Mouse (Mus musculus) embryonic stem cell, embryonic (primary cell): ENCODE measurements around the gene Dhx29.

Source experiments
- CTCF ChIA-PET, 4 experiments: fragments of 300-600 bp in 2 of 4; fragments of 350-600 bp in 2 of 4; sonication (Branson Sonifier 250); formaldehyde crosslinking; loops; one replicate each; lab custom pipeline; 2022; ENCODE audit warnings: inconsistent platforms in 2 of 4; lab: Charles Lee
- POLR2A ChIA-PET, 4 experiments: fragments of 300-600 bp in 2 of 4; fragments of 350-600 bp in 2 of 4; sonication (Branson Sonifier 250); formaldehyde crosslinking; loops; one replicate each; lab custom pipeline; 2022; ENCODE audit warnings: antibody characterized with exemption in 4 of 4, inconsistent platforms in 1 of 4; lab: Charles Lee

Dhx29 gene

GRCm38 (mm10) chr13:112963081-112963480, 35.8 kb downstream of the Dhx29 start:
- POLR2A ChIA-PET, result interaction anchor here in 1 of 4 experiments (1.2 kb wide), 1 partner anchor 25 kb away, joined by 3 read pairs; the partner anchor contains the start of gene Ccno

GRCm38 (mm10) chr13:112964421-112964820, 37.2 kb downstream of the Dhx29 start:
- POLR2A ChIA-PET, result interaction anchor here in 3 of 4 experiments (0.8 to 1.3 kb wide), 3 partner anchors 17 to 25 kb away, joined by 3 read pairs; partner anchors contain the start of gene Ccno (in 1 of the 3)
- CTCF ChIA-PET, result interaction anchor here in 1 of 4 experiments (0.7 kb wide), 1 partner anchor 37 kb away, joined by 3 read pairs; the partner anchor contains the start of genes Dhx29 and Mtrex

More at GRCm38 (mm10) chr13:112963081-112963480, 35.8 kb downstream of the Dhx29 start:
- CTCF ChIA-PET, result interaction anchor here in 1 of 4 experiments (0.7 kb wide), 1 partner anchor 474 kb away, joined by 3 read pairs; no protein-coding TSS in a partner anchor

- CTCF ChIA-PET, result no interaction called here
Measured at GRCm38 (mm10) chr13:112967267-112967666, 40.0 kb downstream of the Dhx29 start.

GRCm38 (mm10) chr13:112976720-112977119, 49.5 kb downstream of the Dhx29 start:
- ChIA-PET CTCF (interaction anchor here in 2 of 4 experiments (0.5 to 0.6 kb wide), 2 partner anchors 643 to 1431 kb away, joined by 3 to 4 read pairs; no protein-coding TSS in a partner anchor), POLR2A (interaction anchor here in 1 of 4 experiments (1.2 to 2.6 kb wide), 2 partner anchors 9 to 11 kb away, joined by 3 to 12 read pairs; partner anchors contain the start of gene Ccno)

More at GRCm38 (mm10) chr13:112967267-112967666, 40.0 kb downstream of the Dhx29 start:
- POLR2A ChIA-PET, result interaction anchor here in 1 of 4 experiments (0.8 kb wide), 1 partner anchor 40 kb away, joined by 4 read pairs; the partner anchor contains the start of genes Dhx29 and Mtrex

- CTCF ChIA-PET, result interaction anchor here in 3 of 4 experiments (0.6 to 1.5 kb wide), 8 partner anchors 8 to 969 kb away, joined by 3 to 9 read pairs (median 4); partner anchors contain the start of gene Mcidas (in 1 of the 3)
Measured at GRCm38 (mm10) chr13:112985605-112986450, 58.6 kb downstream of the Dhx29 start.

GRCm38 (mm10) chr13:112986451-112986950, 59.2 kb downstream of the Dhx29 start:
- ChIA-PET POLR2A (interaction anchor here (0.5 to 4.2 kb wide), 14 partner anchors 10 to 240 kb away, joined by 3 to 24 read pairs (median 8); partner anchors contain the start of genes Cdc20b (in 2 of the 4), Dhx29 (in 2 of the 4), Mtrex (in 2 of the 4) and Plpp1 (in 1 of the 4)), CTCF (interaction anchor here in 2 of 4 experiments (0.8 to 2.0 kb wide), 4 partner anchors 8 to 49 kb away, joined by 3 to 12 read pairs (median 6); partner anchors contain the start of gene Cdc20b (in 1 of the 2))

More at GRCm38 (mm10) chr13:112985605-112986450, 58.6 kb downstream of the Dhx29 start:
- POLR2A ChIA-PET, result interaction anchor here (0.5 to 3.7 kb wide), 9 partner anchors 9 to 239 kb away, joined by 3 to 24 read pairs (median 4); partner anchors contain the start of genes Dhx29 (in 2 of the 4), Mtrex (in 2 of the 4) and Cdc20b (in 1 of the 4)

- POLR2A ChIA-PET, result interaction anchor here (0.6 to 4.2 kb wide), 22 partner anchors 9 to 1083 kb away, joined by 3 to 24 read pairs (median 5); partner anchors contain the start of genes Cdc20b (in 2 of the 4), Dhx29 (in 2 of the 4), Gpx8 (in 2 of the 4) and Mtrex (in 2 of the 4)
- CTCF ChIA-PET, result interaction anchor here in 3 of 4 experiments (0.5 to 2.0 kb wide), 6 partner anchors 11 to 123 kb away, joined by 3 to 12 read pairs (median 4); partner anchors contain the start of genes Cdc20b (in 1 of the 3), Dhx29 (in 1 of the 3), Gpx8 (in 1 of the 3) and Mtrex (in 1 of the 3)
Measured at GRCm38 (mm10) chr13:112987532-112987943, 60.3 kb downstream of the Dhx29 start, which contains the start of gene Ccno. TSS of gene Ccno (plus strand) at chr13:112987802.

GRCm38 (mm10) chr13:112987991-112988390, 60.7 kb downstream of the Dhx29 start:
- ChIA-PET CTCF (interaction anchor here in 3 of 4 experiments (0.5 to 2.6 kb wide), 7 partner anchors 11 to 314 kb away, joined by 3 to 12 read pairs (median 4); partner anchors contain the start of genes Cdc20b (in 1 of the 3), Dhx29 (in 1 of the 3), Gpx8 (in 1 of the 3) and Mtrex (in 1 of the 3)), POLR2A (interaction anchor here in 3 of 4 experiments (0.6 to 4.2 kb wide), 18 partner anchors 10 to 572 kb away, joined by 3 to 24 read pairs (median 6); partner anchors contain the start of genes Cdc20b (in 2 of the 3), Dhx29 (in 2 of the 3), Mtrex (in 2 of the 3) and Gpx8 (in 1 of the 3))

GRCm38 (mm10) chr13:112988866-112989265, 61.6 kb downstream of the Dhx29 start:
- CTCF ChIA-PET, result interaction anchor here in 1 of 4 experiments (1.2 to 2.6 kb wide), 2 partner anchors 10 to 315 kb away, joined by 5 to 8 read pairs; no protein-coding TSS in a partner anchor
- POLR2A ChIA-PET, result interaction anchor here in 3 of 4 experiments (0.6 to 4.2 kb wide), 13 partner anchors 9 to 823 kb away, joined by 3 to 18 read pairs (median 8); partner anchors contain the start of genes Cdc20b (in 1 of the 3), Dhx29 (in 1 of the 3) and Mtrex (in 1 of the 3)

GRCm38 (mm10) chr13:112989541-112989940, 62.3 kb downstream of the Dhx29 start:
- ChIA-PET POLR2A (interaction anchor here in 3 of 4 experiments (0.6 to 4.2 kb wide), 12 partner anchors 8 to 189 kb away, joined by 3 to 18 read pairs (median 4); partner anchors contain the start of genes Cdc20b (in 1 of the 3), Dhx29 (in 1 of the 3), Mtrex (in 1 of the 3) and Plpp1 (in 1 of the 3)), CTCF (interaction anchor here in 3 of 4 experiments (0.5 to 2.6 kb wide), 4 partner anchors 9 to 316 kb away, joined by 3 to 11 read pairs (median 6); no protein-coding TSS in a partner anchor)

- CTCF ChIA-PET, result interaction anchor here in 2 of 4 experiments (0.6 to 2.6 kb wide), 3 partner anchors 47 to 316 kb away, joined by 3 to 8 read pairs (median 7); no protein-coding TSS in a partner anchor
- POLR2A ChIA-PET, result interaction anchor here in 2 of 4 experiments (1.7 to 4.2 kb wide), 4 partner anchors 8 to 63 kb away, joined by 5 to 18 read pairs (median 10); partner anchors contain the start of genes Cdc20b (in 1 of the 2), Dhx29 (in 1 of the 2) and Mtrex (in 1 of the 2)
Measured at GRCm38 (mm10) chr13:112990346-112990745, 63.1 kb downstream of the Dhx29 start.

- CTCF ChIA-PET, result interaction anchor here in 3 of 4 experiments (0.7 to 2.7 kb wide), 9 partner anchors 8 to 1127 kb away, joined by 3 to 11 read pairs (median 3); no protein-coding TSS in a partner anchor
- POLR2A ChIA-PET, result interaction anchor here in 2 of 4 experiments (0.9 to 1.2 kb wide), 3 partner anchors 10 to 212 kb away, joined by 3 read pairs; no protein-coding TSS in a partner anchor
Measured at GRCm38 (mm10) chr13:112993531-112994152, 66.4 kb downstream of the Dhx29 start, which contains the start of gene Mcidas. TSS of gene Mcidas (plus strand) at chr13:112993845.

- ChIA-PET POLR2A (interaction anchor here in 2 of 4 experiments (1.0 to 1.2 kb wide), 3 partner anchors 10 to 212 kb away, joined by 3 to 5 read pairs (median 3); partner anchors contain the start of genes Dhx29 (in 1 of the 2) and Mtrex (in 1 of the 2)), CTCF (interaction anchor here (0.7 to 2.7 kb wide), 11 partner anchors 8 to 320 kb away, joined by 3 to 11 read pairs (median 3); no protein-coding TSS in a partner anchor)
Measured at GRCm38 (mm10) chr13:112994191-112994590, 66.9 kb downstream of the Dhx29 start.

- POLR2A ChIA-PET, result interaction anchor here in 2 of 4 experiments (1.4 to 2.7 kb wide), 2 partner anchors 8 to 29 kb away, joined by 3 to 18 read pairs; partner anchors contain the start of gene Ccno (in 1 of the 2)
- CTCF ChIA-PET, result interaction anchor here in 1 of 4 experiments (0.6 kb wide), 1 partner anchor 41 kb away, joined by 3 read pairs; no protein-coding TSS in a partner anchor
Measured at GRCm38 (mm10) chr13:112996407-112996806, 69.2 kb downstream of the Dhx29 start.

- ChIA-PET POLR2A (interaction anchor here in 2 of 4 experiments (1.0 to 2.7 kb wide), 3 partner anchors 8 to 10 kb away, joined by 3 to 18 read pairs (median 10); partner anchors contain the start of gene Ccno (in 1 of the 2)), CTCF (no interaction called here)
Measured at GRCm38 (mm10) chr13:112997369-112997768, 70.1 kb downstream of the Dhx29 start.
